Mouse (Mus musculus) ES-Bruce4 (cell line): ENCODE results near the gene Arhgap10. TPM values are rescaled to one million over a fixed set of nuclear protein-coding genes. Genes with fewer than 3 reads are reported as not detected.

Experiments used
- H3K27ac ChIP-seq: 2 replicates; pipeline ENCODE4 v1.5.1; 2012; ENCODE audit warnings: low read length, inconsistent platforms; ENCODE audit not compliant: insufficient read depth
- H3K27me3 ChIP-seq: 2 replicates; pipeline ENCODE4 v1.6.1; 2012; ENCODE audit warnings: mild to moderate bottlenecking, low read length, inconsistent platforms; ENCODE audit not compliant: control insufficient read depth, poor library complexity, insufficient read depth, severe bottlenecking
- H3K36me3 ChIP-seq: 2 replicates; pipeline ENCODE4 v1.6.1; 2012; ENCODE audit warnings: inconsistent platforms, mild to moderate bottlenecking, low read length, moderate library complexity; ENCODE audit not compliant: control insufficient read depth, poor library complexity, insufficient read depth, severe bottlenecking
- H3K4me1 ChIP-seq: one replicate; pipeline ENCODE4 v1.8.1; 2011; ENCODE audit warnings: low read length; ENCODE audit not compliant: control insufficient read depth, insufficient read depth
- H3K4me3 ChIP-seq: 2 replicates; pipeline ENCODE4 v1.5.1; 2011; ENCODE audit warnings: low read depth, mild to moderate bottlenecking, low read length
- H3K9ac ChIP-seq: 2 replicates; pipeline ENCODE4 v1.6.1; 2012; ENCODE audit warnings: low read depth, mild to moderate bottlenecking, inconsistent platforms; ENCODE audit not compliant: poor library complexity, severe bottlenecking
- H3K9me3 ChIP-seq: replicated peaks from 2 replicates; pipeline ENCODE4 v1.6.1; 2012; ENCODE audit warnings: mild to moderate bottlenecking, low read length, inconsistent platforms; ENCODE audit not compliant: control insufficient read depth, poor library complexity, insufficient read depth, severe bottlenecking
- CTCF ChIP-seq: IDR thresholded peaks from one replicate; pipeline ENCODE4 v1.8.1; 2011; ENCODE audit warnings: low read depth, low read length
- EP300 ChIP-seq: IDR thresholded peaks from 2 replicates; pipeline ENCODE4 v1.6.1; 2011; ENCODE audit warnings: low read depth, low read length; ENCODE audit not compliant: insufficient read depth
- POLR2A ChIP-seq: IDR thresholded peaks from one replicate; pipeline ENCODE4 v1.8.1; 2011; ENCODE audit warnings: low read length; ENCODE audit not compliant: insufficient read depth
- polyA plus RNA-seq: library from polyadenylated mRNA; stranded (reverse); fragments of >200 nt; gene quantifications from 2 replicates; pipeline ENCODE4 v1.2.4, GENCODE M21; 2011; ENCODE audit warnings: low read depth; ENCODE audit not compliant: missing spikeins, insufficient read depth, insufficient read length

Gene Arhgap10
- polyA plus RNA-seq, 1 experiment = 26.0 TPM

- no peak for TF ChIP-seq POLR2A
- H3K9ac ChIP-seq = no peak overlapping the region
- no peaks in the 10 kb centered on the region for H3K4me1 ChIP-seq
- no peaks in the 10 kb centered on the region for H3K27me3 ChIP-seq
- H3K9me3 ChIP-seq = peaks cover 15% of the 10 kb centered on the region
- H3K4me3 ChIP-seq = no peak overlapping the region
- H3K36me3 ChIP-seq = no peaks in the 10 kb centered on the region
- no peak overlapping the region for H3K27ac ChIP-seq
Observed at GRCm38 (mm10) chr8:77292649-77293048, 225.1 kb downstream of the Arhgap10 start.

GRCm38 (mm10) chr8:77292120-77292519 is 225.6 kb downstream of the Arhgap10 start:
- no peaks in the 10 kb centered on the region for H3K4me1 ChIP-seq
- H3K9ac ChIP-seq = no peak overlapping the region
- H3K27me3 ChIP-seq = no peaks in the 10 kb centered on the region
- no peak overlapping the region for H3K4me3 ChIP-seq
- no peaks in the 10 kb centered on the region for H3K36me3 ChIP-seq
- TF ChIP-seq EP300 = no peak
- no peak for TF ChIP-seq CTCF
- no peak for TF ChIP-seq POLR2A
- H3K9me3 ChIP-seq = peaks cover 11% of the 10 kb centered on the region
- no peak overlapping the region for H3K27ac ChIP-seq

GRCm38 (mm10) chr8:77288492-77288891 is 229.3 kb downstream of the Arhgap10 start:
- Histone ChIP-seq H3K27ac (no peak overlapping the region), H3K27me3 (no peaks in the 10 kb centered on the region), H3K4me1 (no peaks in the 10 kb centered on the region), H3K4me3 (no peak overlapping the region), H3K9me3 (peaks cover 2% of the 10 kb centered on the region; the same call in 1 of the 2 replicates), H3K9ac (no peak overlapping the region), H3K36me3 (no peaks in the 10 kb centered on the region)
- TF ChIP-seq CTCF (no peak), POLR2A (no peak), EP300 (no peak)

DNA sequence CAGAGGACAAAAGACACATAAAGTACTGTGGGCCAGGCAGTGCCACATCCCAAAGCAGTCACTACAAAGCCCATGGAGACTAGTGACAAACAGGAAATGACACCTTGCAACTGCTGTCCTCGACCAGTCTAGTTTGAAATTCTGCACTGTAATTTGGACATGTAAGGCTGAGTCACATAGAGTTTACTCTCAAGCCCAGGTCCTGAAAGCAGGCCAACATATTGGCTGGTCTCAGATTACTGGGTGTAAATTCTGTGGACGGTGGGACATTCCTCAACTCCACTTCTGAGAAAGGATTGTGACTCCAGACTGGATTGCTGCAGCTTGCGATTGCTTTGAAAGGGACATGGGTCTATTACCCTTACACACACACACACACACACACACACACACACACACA is 229.7 kb downstream of the Arhgap10 start:
- TF ChIP-seq CTCF (no peak), POLR2A (no peak), EP300 (no peak)
- Histone ChIP-seq H3K4me3 (no peak overlapping the region), H3K27ac (no peak overlapping the region), H3K36me3 (no peaks in the 10 kb centered on the region), H3K4me1 (no peaks in the 10 kb centered on the region), H3K27me3 (no peaks in the 10 kb centered on the region), H3K9me3 (no peaks in the 10 kb centered on the region; the same call in 1 of the 2 replicates), H3K9ac (no peak overlapping the region)

- Histone ChIP-seq H3K9ac (no peak overlapping the region), H3K4me1 (no peaks in the 10 kb centered on the region), H3K27ac (no peak overlapping the region), H3K4me3 (no peak overlapping the region), H3K27me3 (no peaks in the 10 kb centered on the region), H3K9me3 (no peaks in the 10 kb centered on the region), H3K36me3 (no peaks in the 10 kb centered on the region)
- TF ChIP-seq CTCF (no peak), EP300 (no peak), POLR2A (no peak)
Observed at GRCm38 (mm10) chr8:77284473-77284872, 233.3 kb downstream of the Arhgap10 start.

GRCm38 (mm10) chr8:77282605-77283236 is 235.0 kb downstream of the Arhgap10 start:
- Histone ChIP-seq H3K4me3 (no peak overlapping the region), H3K36me3 (no peaks in the 10 kb centered on the region), H3K9ac (no peak overlapping the region), H3K4me1 (no peaks in the 10 kb centered on the region), H3K27ac (no peak overlapping the region), H3K9me3 (no peaks in the 10 kb centered on the region), H3K27me3 (no peaks in the 10 kb centered on the region)
- no peak for TF ChIP-seq EP300
- TF ChIP-seq CTCF = no peak
- no peak for TF ChIP-seq POLR2A

DNA sequence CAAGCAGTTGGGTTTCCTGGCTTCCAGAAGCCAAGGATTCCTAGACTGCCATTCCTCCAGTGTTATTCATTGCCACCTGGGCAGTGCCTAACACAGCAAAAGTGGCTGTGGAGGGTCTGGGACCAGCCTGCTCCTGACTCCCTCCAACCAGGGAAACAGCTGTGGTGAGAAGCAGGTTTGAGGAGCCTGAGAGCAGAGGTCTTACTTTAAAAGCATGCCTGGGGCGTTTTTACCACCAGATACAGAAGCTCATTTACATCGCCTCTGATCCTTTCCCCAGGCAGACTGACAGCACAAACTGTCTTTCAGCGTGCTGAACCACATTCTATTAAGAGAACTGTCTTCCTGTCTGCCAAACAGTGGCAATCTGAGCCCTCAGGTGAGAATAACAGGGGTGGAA is 237.8 kb downstream of the Arhgap10 start:
- Histone ChIP-seq H3K9me3 (no peaks in the 10 kb centered on the region), H3K27me3 (no peaks in the 10 kb centered on the region), H3K9ac (no peak overlapping the region), H3K27ac (no peak overlapping the region), H3K36me3 (no peaks in the 10 kb centered on the region), H3K4me1 (no peaks in the 10 kb centered on the region), H3K4me3 (no peak overlapping the region)
- TF ChIP-seq CTCF (no peak), EP300 (no peak), POLR2A (no peak)
